Mouse (Mus musculus) limb, embryonic 12.5 days (tissue): ENCODE results near the gene Gm3373. TPM values are rescaled to one million over a fixed set of nuclear protein-coding genes. Genes with fewer than 3 reads are reported as not detected.
"Not testable (repeated sequence)": the region's sequence is repeated elsewhere in the genome, so short reads cannot be mapped to it uniquely, and the experiment has no call there.

ENCODE experiments used
- ATAC-seq: fragments of 200-750 bp; cut with Nextera tagmentation; 2 replicates; pipeline ENCODE4 v1.8.0; 2017; ENCODE audit warnings: low read depth, moderate TSS enrichment; ENCODE audit not compliant: insufficient number of reproducible peaks, insufficient read depth, low FRiP score, low TSS enrichment
- H3K27ac ChIP-seq: fragments of 300-500 bp; sonication (generic); 2 replicates; pipeline ENCODE4 v1.5.1; 2016; ENCODE audit warnings: mild to moderate bottlenecking, moderate library complexity
- H3K27me3 ChIP-seq: fragments of 300-500 bp; sonication (generic); 2 replicates; pipeline ENCODE4 v1.6.1; 2016; ENCODE audit warnings: mild to moderate bottlenecking, moderate library complexity
- H3K36me3 ChIP-seq: fragments of 300-500 bp; sonication (generic); 2 replicates; pipeline ENCODE4 v1.6.1; 2016; ENCODE audit warnings: mild to moderate bottlenecking, moderate library complexity
- H3K4me1 ChIP-seq: fragments of 300-500 bp; sonication (generic); replicated peaks from 2 replicates; pipeline ENCODE4 v1.6.1; 2016
- H3K4me2 ChIP-seq: fragments of 300-500 bp; sonication (generic); 2 replicates; pipeline ENCODE4 v1.6.1; 2016; ENCODE audit warnings: mild to moderate bottlenecking, moderate library complexity
- H3K4me3 ChIP-seq: fragments of 300-500 bp; sonication (generic); replicated peaks from 2 replicates; pipeline ENCODE4 v1.5.1; 2016; ENCODE audit warnings: mild to moderate bottlenecking
- H3K9ac ChIP-seq: fragments of 300-500 bp; sonication (generic); replicated peaks from 2 replicates; pipeline ENCODE4 v1.6.1; 2016; ENCODE audit warnings: mild to moderate bottlenecking, moderate library complexity
- H3K9me3 ChIP-seq: fragments of 300-500 bp; sonication (generic); 2 replicates; pipeline ENCODE4 v1.6.1; 2016; ENCODE audit warnings: mild to moderate bottlenecking, moderate library complexity
- WGBS: fragments of 180-500 bp; shearing (Covaris S2); methylation state at CpG from one replicate; pipeline ENCODE4 v1.1.7; 2016; 5-methylcytosine and 5-hydroxymethylcytosine counted together
- polyA plus RNA-seq: library from polyadenylated mRNA; unstranded; fragments of >200 nt; fragmentation: Nextera tagmentation; extraction: Ambion mirVana; gene quantifications from 2 replicates; pipeline ENCODE4 v1.2.1, GENCODE M21; 2016

Gm3373 gene
- polyA plus RNA-seq = not detected in 2 replicates

- H3K36me3 ChIP-seq, ATAC-seq: not testable (repeated sequence)
Observed at GRCm38 (mm10) chr14:5741477-5741876, at the start of gene Gm3373. TSS of gene Gm3373 (minus strand) at chr14:5741577.

GRCm38 (mm10) chr14:5687357-5687756 lies 54.0 kb downstream of the Gm3373 start, which contains the start of gene Gm9603:
TSS of gene Gm9603 (minus strand) at chr14:5687457.
- not testable (repeated sequence) for ATAC-seq

More at GRCm38 (mm10) chr14:5741477-5741876, at the start of gene Gm3373:
- not testable (repeated sequence) for H3K4me3 ChIP-seq, H3K27ac ChIP-seq, H3K9me3 ChIP-seq, H3K4me1 ChIP-seq, H3K9ac ChIP-seq, H3K4me2 ChIP-seq, H3K27me3 ChIP-seq
- no CpG with 5 or more reads among the region's 37 CpGs for WGBS

More at GRCm38 (mm10) chr14:5687357-5687756, 54.0 kb downstream of the Gm3373 start, which contains the start of gene Gm9603:
- H3K9ac ChIP-seq, H3K9me3 ChIP-seq, H3K4me2 ChIP-seq, H3K27ac ChIP-seq, H3K4me1 ChIP-seq, H3K4me3 ChIP-seq, H3K36me3 ChIP-seq, H3K27me3 ChIP-seq: not testable (repeated sequence)
- WGBS = no CpG with 5 or more reads among the region's 2 CpGs

Other genes with a start within 250 kb of the Gm3373 start
- gene Gm3488, start 239.9 kb downstream of the Gm3373 start, polyA plus RNA-seq = 1.00 and 1.0 TPM in 2 replicates
- not detected in 2 replicates for gene Gm3532, start 203.1 kb downstream of the Gm3373 start, polyA plus RNA-seq
- gene Gm8265, start 108.5 kb downstream of the Gm3373 start, polyA plus RNA-seq = not detected in 2 replicates
- gene Gm9603, start 54.1 kb downstream of the Gm3373 start, polyA plus RNA-seq = not detected in 2 replicates
- 0.76 and 0.99 TPM in 2 replicates for gene Gm3383, start 66.4 kb upstream of the Gm3373 start, polyA plus RNA-seq
- not detected in 2 replicates for gene Gm3424, start 88.8 kb upstream of the Gm3373 start, polyA plus RNA-seq
- gene Gm8237, start 138.8 kb upstream of the Gm3373 start, polyA plus RNA-seq = 0.14 and 0.38 TPM in 2 replicates
- 0.18 and 0.21 TPM in 2 replicates for gene Gm3248, start 220.2 kb upstream of the Gm3373 start, polyA plus RNA-seq
- not detected in 2 replicates for gene Gm3453, start 237.6 kb upstream of the Gm3373 start, polyA plus RNA-seq